Comparison of ENCODE assay signal across 9 mouse cellular contexts in genomic region chr6:48396686-48397085, GRCm38 (mm10). TPM values are rescaled to one million over a fixed set of nuclear protein-coding genes. Genes with fewer than 3 reads are reported as not detected.
DNase-seq lines count a peak whose midpoint lies in the region; ATAC-seq and TF ChIP-seq lines count a peak whose summit lies in the region.
"Had no signal": no experiment of that assay in that cellular context is flagged by ENCODE, and none has a peak within 500 bp of the region (broad histone marks: within the 10 kb centered on the region; RNA-seq: fewer than 3 reads in every experiment).

No protein-coding gene starts in this region.

- H3K4me1 ChIP-seq in kidney, postnatal 0 days (replicated peaks; ENCODE audit: insufficient read depth, low read length) = peaks cover 6% of the 10 kb centered on the region; the same call in 1 of the 2 replicates
- no peaks in the 10 kb centered on the region for H3K4me1 ChIP-seq in embryonic fibroblast, embryonic 13.5 days (ENCODE audit: control insufficient read depth, insufficient read depth, low read length)
- H3K4me1 ChIP-seq in hindbrain, embryonic 13.5 days (replicated peaks) = peaks cover 42% of the 10 kb centered on the region
- peaks cover 10% of the 10 kb centered on the region for H3K4me1 ChIP-seq in midbrain, postnatal 0 days (ENCODE audit: insufficient read depth, low read length)

- no peak for DNase-seq in kidney, postnatal 0 days (ENCODE audit: low spot score)
- DNase-seq in kidney, adult 8-10 months = no peak
- no peak for DNase-seq in midbrain, postnatal 0 days (ENCODE audit: low spot score)
- DNase-seq in ovary, postnatal 10 days (ENCODE audit: low spot score) = no peak
- DNase-seq in Muller cell, postnatal 12 days (ENCODE audit: inconsistent ontology term) = no peak
- no peak for DNase-seq in gastrocnemius, postnatal 4 days (ENCODE audit: low spot score in 2 of 2)

- WGBS in kidney, postnatal 0 days = 97% methylated on average over 1 of the region's 1 CpGs
- WGBS in hindbrain, embryonic 13.5 days = 97% methylated on average over 1 of the region's 1 CpGs
- WGBS in midbrain, postnatal 0 days = 91% methylated on average over 1 of the region's 1 CpGs

- no peaks in the 10 kb centered on the region for H3K9me3 ChIP-seq in kidney, postnatal 0 days (replicated peaks; ENCODE audit: low read length)
- no peaks in the 10 kb centered on the region for H3K9me3 ChIP-seq in hindbrain, embryonic 13.5 days
- no peaks in the 10 kb centered on the region for H3K9me3 ChIP-seq in midbrain, postnatal 0 days (ENCODE audit: low read length)

- H3K9ac ChIP-seq in kidney, postnatal 0 days (ENCODE audit: low read depth, low read length) = no peak overlapping the region
- peak overlapping the region; percentile 86 for H3K9ac ChIP-seq in hindbrain, embryonic 13.5 days
- peak overlapping the region; percentile 86; the same call in 1 of the 2 replicates for H3K9ac ChIP-seq in midbrain, postnatal 0 days (replicated peaks; ENCODE audit: low read length, poor library complexity, severe bottlenecking)

- no peak for TF ChIP-seq POLR2A in embryonic fibroblast, embryonic 13.5 days (IDR thresholded peaks at IDR 0.05; ENCODE audit: low read depth, low read length)

- no peaks in the 10 kb centered on the region for H3K27me3 ChIP-seq in kidney, postnatal 0 days (ENCODE audit: insufficient read depth, low read length)
- H3K27me3 ChIP-seq in hindbrain, embryonic 13.5 days = 0 out of 2 replicates have a peak, but pooled peaks cover 5% of the 10 kb centered on the region
- no peaks in the 10 kb centered on the region for H3K27me3 ChIP-seq in midbrain, postnatal 0 days (ENCODE audit: insufficient read depth, low read length)

- H3K36me3 ChIP-seq in kidney, postnatal 0 days (ENCODE audit: insufficient read depth, low read length) = no peaks in the 10 kb centered on the region
- H3K36me3 ChIP-seq in hindbrain, embryonic 13.5 days = no peaks in the 10 kb centered on the region
- no peaks in the 10 kb centered on the region; the same call in 1 of the 2 replicates for H3K36me3 ChIP-seq in midbrain, postnatal 0 days (ENCODE audit: insufficient read depth, low read length)

- no peak overlapping the region for H3K27ac ChIP-seq in kidney, postnatal 0 days
- no peak overlapping the region for H3K27ac ChIP-seq in embryonic fibroblast, embryonic 13.5 days (ENCODE audit: insufficient read depth, low read length)
- no peak overlapping the region for H3K27ac ChIP-seq in hindbrain, embryonic 13.5 days
- H3K27ac ChIP-seq in midbrain, postnatal 0 days (ENCODE audit: low read depth, low read length) = no peak overlapping the region

- H3K4me2 ChIP-seq in kidney, postnatal 0 days (ENCODE audit: low read length) = peak overlapping the region; percentile 72
- H3K4me2 ChIP-seq in hindbrain, embryonic 13.5 days = peak overlapping the region; percentile 66
- H3K4me2 ChIP-seq in midbrain, postnatal 0 days (ENCODE audit: low read depth, low read length, poor library complexity, severe bottlenecking) = peak overlapping the region; percentile 71

- ATAC-seq in kidney, postnatal 0 days (replicated peaks; ENCODE audit: low FRiP score, low read depth) = no peak
- no peak for ATAC-seq in hindbrain, embryonic 13.5 days (ENCODE audit: low FRiP score)
- ATAC-seq in midbrain, postnatal 0 days (ENCODE audit: low FRiP score) = no peak

- no peak for TF ChIP-seq CTCF in kidney, postnatal 0 days (IDR thresholded peaks at IDR 0.05; ENCODE audit: low read depth)
- TF ChIP-seq CTCF in embryonic fibroblast, embryonic 13.5 days (IDR thresholded peaks at IDR 0.05; ENCODE audit: borderline replicate concordance, insufficient read depth, low read length) = no peak
- TF ChIP-seq CTCF in midbrain, postnatal 0 days (IDR thresholded peaks at IDR 0.05) = no peak

- H3K4me3 ChIP-seq in kidney, postnatal 0 days (replicated peaks; ENCODE audit: low read depth, low read length) = no peak overlapping the region
- peak overlapping the region; percentile 72; the same call in 1 of the 2 replicates for H3K4me3 ChIP-seq in embryonic fibroblast, embryonic 13.5 days (ENCODE audit: insufficient read depth, low read length)
- peak overlapping the region; percentile 71 for H3K4me3 ChIP-seq in hindbrain, embryonic 13.5 days
- peak overlapping the region; percentile 74 for H3K4me3 ChIP-seq in midbrain, postnatal 0 days (ENCODE audit: low read depth, low read length)

RNA-seq across cellular contexts. Expression of gene Krba1, which starts 1.3 kb away (rescaled TPM):
- 15.7 and 16.0 TPM in 2 replicates for polyA plus RNA-seq in kidney, postnatal 0 days (2015; fragmentation: Nextera tagmentation; extraction: Ambion mirVana)
- polyA plus RNA-seq in embryonic fibroblast, embryonic 13.5 days (2011; ENCODE audit: insufficient read length, low read depth, missing spikeins) = 10.8 and 15.6 TPM in 2 replicates
- 25.4 and 28.3 TPM in 2 replicates for polyA plus RNA-seq in hindbrain, embryonic 13.5 days (2015; fragmentation: Nextera tagmentation; extraction: Ambion mirVana)
- 44.0 and 44.8 TPM in 2 replicates for total RNA-seq in midbrain, postnatal 0 days (2014; rRNA removed)
- polyA plus RNA-seq in midbrain, postnatal 0 days (2015; fragmentation: Nextera tagmentation; extraction: Ambion mirVana) = 20.8 and 20.9 TPM in 2 replicates
- total RNA-seq in gastrocnemius, postnatal 4 days (2021) = 10 to 100 TPM; 16.6 to 19.7 TPM

RNA-seq across cellular contexts. Expression of gene Zfp467, which starts 48.9 kb away (rescaled TPM):
- polyA plus RNA-seq in kidney, postnatal 0 days (2015; fragmentation: Nextera tagmentation; extraction: Ambion mirVana) = 27.9 and 33.4 TPM in 2 replicates
- polyA plus RNA-seq in embryonic fibroblast, embryonic 13.5 days (2011; ENCODE audit: insufficient read length, low read depth, missing spikeins) = 10.6 and 14.7 TPM in 2 replicates
- 22.0 and 22.5 TPM in 2 replicates for polyA plus RNA-seq in hindbrain, embryonic 13.5 days (2015; fragmentation: Nextera tagmentation; extraction: Ambion mirVana)
- total RNA-seq in midbrain, postnatal 0 days (2014; rRNA removed) = 28.0 and 43.0 TPM in 2 replicates
- 41.7 and 44.6 TPM in 2 replicates for polyA plus RNA-seq in midbrain, postnatal 0 days (2015; fragmentation: Nextera tagmentation; extraction: Ambion mirVana)
- total RNA-seq in gastrocnemius, postnatal 4 days (2021) = 10 to 100 TPM; 14.3 to 19.7 TPM

RNA-seq across cellular contexts. Expression of gene Sspo, which starts 51.3 kb away (rescaled TPM):
- 0.46 and 0.64 TPM in 2 replicates for polyA plus RNA-seq in kidney, postnatal 0 days (2015; fragmentation: Nextera tagmentation; extraction: Ambion mirVana)
- polyA plus RNA-seq in embryonic fibroblast, embryonic 13.5 days (2011; ENCODE audit: insufficient read length, low read depth, missing spikeins) = 0.08 and 0.21 TPM in 2 replicates
- polyA plus RNA-seq in hindbrain, embryonic 13.5 days (2015; fragmentation: Nextera tagmentation; extraction: Ambion mirVana) = 0.14 and 0.25 TPM in 2 replicates
- 4.6 and 7.3 TPM in 2 replicates for total RNA-seq in midbrain, postnatal 0 days (2014; rRNA removed)
- 0.67 and 1.2 TPM in 2 replicates for polyA plus RNA-seq in midbrain, postnatal 0 days (2015; fragmentation: Nextera tagmentation; extraction: Ambion mirVana)
- under 1 TPM; 0.34 to 0.44 TPM for total RNA-seq in gastrocnemius, postnatal 4 days (2021)
- total RNA-seq: neutrophil, adult 5-6 weeks had no signal
